8 mouse cellular contexts compared by ENCODE assay signal in genomic region chr12:80216258-80216881, GRCm38 (mm10). TPM values are rescaled to one million over a fixed set of nuclear protein-coding genes. Genes with fewer than 3 reads are reported as not detected.
DNase-seq lines count a peak whose midpoint lies in the region; ATAC-seq lines count a peak whose summit lies in the region.

No protein-coding gene starts in this region.

- peaks cover 45% of the 10 kb centered on the region for H3K4me1 ChIP-seq in hindbrain, embryonic 10.5 days (replicated peaks)
- 0 out of 2 replicates have a peak, but pooled peaks cover 3% of the 10 kb centered on the region for H3K4me1 ChIP-seq in hindbrain, embryonic 14.5 days (replicated peaks; ENCODE audit: control insufficient read depth, insufficient read depth, low read length)
- peaks cover 59% of the 10 kb centered on the region for H3K4me1 ChIP-seq in kidney, embryonic 14.5 days (ENCODE audit: control insufficient read depth, insufficient read depth, low read length)

- no peak overlapping the region for H3K9ac ChIP-seq in hindbrain, embryonic 14.5 days
- H3K9ac ChIP-seq in kidney, embryonic 14.5 days (ENCODE audit: low read depth, low read length), result peak overlapping the region; percentile 28; the same call in 1 of the 2 replicates

- peak overlapping the region; percentile 59; the same call in 1 of the 2 replicates for H3K27ac ChIP-seq in hindbrain, embryonic 10.5 days
- no peak overlapping the region for H3K27ac ChIP-seq in hindbrain, embryonic 14.5 days
- H3K27ac ChIP-seq in kidney, embryonic 14.5 days (ENCODE audit: low read depth, low read length), result peak overlapping the region; percentile 79

- no peak for DNase-seq in hindbrain, embryonic 10.5 days (ENCODE audit: low spot score)
- DNase-seq in hindbrain, embryonic 14.5 days (ENCODE audit: low spot score), result no peak
- peak; percentile 81 to 88 for DNase-seq in heart, adult 18-20 months
- DNase-seq in right cerebral cortex, postnatal 36 days (ENCODE audit: low spot score in 2 of 2), result no peak
- no peak for DNase-seq in right cerebral cortex, adult 2 months (ENCODE audit: low spot score in 2 of 2)
- DNase-seq in gastrocnemius, postnatal 25 days, result no peak

- no peak overlapping the region for H3K4me3 ChIP-seq in hindbrain, embryonic 10.5 days
- no peak overlapping the region for H3K4me3 ChIP-seq in hindbrain, embryonic 14.5 days (replicated peaks; ENCODE audit: low read length)
- H3K4me3 ChIP-seq in kidney, embryonic 14.5 days (ENCODE audit: low read length), result no peak overlapping the region

- no peaks in the 10 kb centered on the region for H3K36me3 ChIP-seq in hindbrain, embryonic 10.5 days
- H3K36me3 ChIP-seq in hindbrain, embryonic 14.5 days (replicated peaks; ENCODE audit: control insufficient read depth, insufficient read depth), result no peaks in the 10 kb centered on the region
- H3K36me3 ChIP-seq in kidney, embryonic 14.5 days (ENCODE audit: control insufficient read depth, insufficient read depth, low read length), result no peaks in the 10 kb centered on the region

- H3K4me2 ChIP-seq in hindbrain, embryonic 14.5 days (replicated peaks), result no peak overlapping the region
- no peak overlapping the region for H3K4me2 ChIP-seq in kidney, embryonic 14.5 days (replicated peaks; ENCODE audit: low read depth, low read length)

- ATAC-seq in hindbrain, embryonic 14.5 days (ENCODE audit: low FRiP score), result no peak
- ATAC-seq in kidney, embryonic 14.5 days (ENCODE audit: low FRiP score, low TSS enrichment), result peak; percentile 64
- peak; percentile 42; the same call in 1 of the 2 replicates for ATAC-seq in megakaryocyte progenitor cell, adult 5-6 weeks (replicated peaks; ENCODE audit: poor library complexity)

- no peaks in the 10 kb centered on the region for H3K27me3 ChIP-seq in hindbrain, embryonic 10.5 days (ENCODE audit: insufficient read depth, poor library complexity, severe bottlenecking)
- H3K27me3 ChIP-seq in hindbrain, embryonic 14.5 days (ENCODE audit: control insufficient read depth, insufficient read depth, low read length), result no peaks in the 10 kb centered on the region
- no peaks in the 10 kb centered on the region for H3K27me3 ChIP-seq in kidney, embryonic 14.5 days (ENCODE audit: control insufficient read depth, insufficient read depth, low read length)

- 57% methylated on average over 6 of the region's 6 CpGs for WGBS in hindbrain, embryonic 10.5 days
- WGBS in hindbrain, embryonic 14.5 days, result 67% methylated on average over 6 of the region's 6 CpGs
- WGBS in kidney, embryonic 14.5 days, result 14% methylated on average over 6 of the region's 6 CpGs

- H3K9me3 ChIP-seq in hindbrain, embryonic 10.5 days, result no peaks in the 10 kb centered on the region
- no peaks in the 10 kb centered on the region for H3K9me3 ChIP-seq in hindbrain, embryonic 14.5 days (ENCODE audit: control insufficient read depth, low read length)
- H3K9me3 ChIP-seq in kidney, embryonic 14.5 days (ENCODE audit: control insufficient read depth, low read length), result no peaks in the 10 kb centered on the region

RNA-seq across cellular contexts. Expression of gene Actn1, which starts 43.8 kb away (rescaled TPM):
- 24.1 and 27.6 TPM in 2 replicates for polyA plus RNA-seq in hindbrain, embryonic 10.5 days (2016; fragmentation: Nextera tagmentation; extraction: Ambion mirVana)
- 9.9 and 10.0 TPM in 2 replicates for polyA plus RNA-seq in hindbrain, embryonic 14.5 days (2014; fragmentation: Nextera tagmentation; extraction: Ambion mirVana)
- total RNA-seq in heart, adult 18-20 months (2021), result 10 to 100 TPM; 23.8 to 31.7 TPM
- 38.3 and 52.6 TPM in 2 replicates for polyA plus RNA-seq in kidney, embryonic 14.5 days (2014; fragmentation: Nextera tagmentation; extraction: Ambion mirVana)
- 14.8 and 17.2 TPM in 2 replicates for total RNA-seq in megakaryocyte progenitor cell, adult 5-6 weeks (2015)
- 17.8 and 19.4 TPM in 2 replicates for total RNA-seq in megakaryocyte progenitor cell, adult 5-6 weeks (2017)
- total RNA-seq in gastrocnemius, postnatal 25 days (2021), result 10 to 100 TPM; 10.2 to 15.5 TPM

Comparison
In these comparisons a context has a peak if more than half of its experiments do, and no peak if none do; other contexts are left out.
1. DNase-seq: peak in heart, adult 18-20 months (2 of 2); none in hindbrain, embryonic 10.5 days (single experiment), hindbrain, embryonic 14.5 days (single experiment), right cerebral cortex, postnatal 36 days (0 of 2), right cerebral cortex, adult 2 months (0 of 2) and gastrocnemius, postnatal 25 days (single experiment).